Mouse (Mus musculus) neural tube, embryonic 11.5 days (tissue): ENCODE results near the gene Eloa. TPM values are rescaled to one million over a fixed set of nuclear protein-coding genes. Genes with fewer than 3 reads are reported as not detected.
A peak's percentile ranks its signal among the peaks of the same experiment; 100 is the strongest.

Experiments
- ATAC-seq: fragments of 200-750 bp; cut with Nextera tagmentation; 2 replicates; pipeline ENCODE4 v1.8.0; 2017; ENCODE audit warnings: moderate number of reproducible peaks, mild to moderate bottlenecking, moderate TSS enrichment, moderate library complexity; ENCODE audit not compliant: insufficient read depth, low FRiP score, low TSS enrichment
- DNase-seq: peaks from one replicate; pipeline ENCODE4 v3.0.0-alpha.2; 2015; ENCODE audit warnings: low spot score
- H3K27ac ChIP-seq: fragments of 300-500 bp; sonication (generic); 2 replicates; pipeline ENCODE4 v1.5.1; 2014; ENCODE audit warnings: low read depth, mild to moderate bottlenecking, low read length
- H3K27me3 ChIP-seq: fragments of 300-500 bp; sonication (generic); 2 replicates; pipeline ENCODE4 v1.6.1; 2014; ENCODE audit warnings: mild to moderate bottlenecking, low read length, mixed read lengths; ENCODE audit not compliant: control insufficient read depth, insufficient read depth
- H3K36me3 ChIP-seq: fragments of 300-500 bp; sonication (generic); 2 replicates; pipeline ENCODE4 v1.6.1; 2014; ENCODE audit warnings: mild to moderate bottlenecking, low read length, moderate library complexity, mixed read lengths; ENCODE audit not compliant: control insufficient read depth, insufficient read depth
- H3K4me1 ChIP-seq: fragments of 300-500 bp; sonication (generic); 2 replicates; pipeline ENCODE4 v1.6.1; 2014; ENCODE audit warnings: low read length, mixed read lengths; ENCODE audit not compliant: control insufficient read depth, insufficient read depth
- H3K4me2 ChIP-seq: fragments of 300-500 bp; sonication (generic); 2 replicates; pipeline ENCODE4 v1.6.1; 2014; ENCODE audit warnings: low read depth, mild to moderate bottlenecking, moderate library complexity
- H3K4me3 ChIP-seq: fragments of 300-500 bp; sonication (generic); 2 replicates; pipeline ENCODE4 v1.5.1; 2014; ENCODE audit warnings: low read depth, low read length
- H3K9ac ChIP-seq: fragments of 300-500 bp; sonication (generic); 2 replicates; pipeline ENCODE4 v1.6.1; 2014; ENCODE audit warnings: mild to moderate bottlenecking, low read length
- H3K9me3 ChIP-seq: fragments of 300-500 bp; sonication (generic); 2 replicates; pipeline ENCODE4 v1.6.1; 2016; ENCODE audit warnings: low read length; ENCODE audit not compliant: control insufficient read depth
- WGBS: fragments of 180-500 bp; shearing (Covaris S2); extraction: QIAGEN DNeasy Blood & Tissue Kit; methylation state at CpG from one replicate; pipeline ENCODE4 v1.1.7; 2014; 5-methylcytosine and 5-hydroxymethylcytosine counted together
- polyA plus RNA-seq: library from polyadenylated mRNA; unstranded; fragments of >200 nt; fragmentation: Nextera tagmentation; extraction: Ambion mirVana; gene quantifications from 2 replicates; pipeline ENCODE4 v1.2.1, GENCODE M21; 2014

The Eloa gene
- polyA plus RNA-seq, 1 experiment from 2014 or later: 45.2 TPM

DNA sequence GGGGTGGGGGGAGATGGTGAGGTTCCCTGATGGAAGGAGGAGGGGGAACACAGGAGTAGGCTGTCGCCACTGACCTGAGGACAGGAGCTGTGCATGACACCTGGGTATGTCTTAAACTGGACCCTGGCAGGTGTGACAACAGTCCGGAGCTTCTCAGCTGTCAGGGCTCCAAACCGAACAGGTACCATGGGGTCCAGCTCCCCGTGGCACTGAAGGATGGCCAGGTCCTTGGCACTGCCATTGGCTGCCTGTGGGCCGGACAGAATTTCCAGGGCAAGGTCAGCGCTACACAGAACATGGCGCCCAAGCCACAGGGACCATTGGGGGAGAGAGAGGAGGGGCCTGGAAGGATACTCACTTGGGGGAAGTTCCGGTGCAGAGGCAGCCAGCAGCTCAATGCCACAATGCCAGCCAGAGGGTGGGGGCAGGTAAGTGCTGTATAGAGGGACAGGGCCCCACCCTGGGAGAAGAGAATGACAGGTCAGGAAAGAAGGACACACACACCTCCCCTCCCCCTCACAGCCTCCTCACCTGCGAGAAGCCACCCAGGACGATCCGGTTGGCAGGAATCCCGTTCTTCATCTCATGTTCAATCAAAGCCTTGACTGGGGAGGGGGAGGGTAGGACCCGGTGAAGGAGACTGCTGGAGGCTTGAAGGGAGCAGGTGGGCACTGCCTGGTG, 52.4 kb downstream of the Eloa start:
- no peak overlapping the region for H3K4me2 ChIP-seq
- H3K36me3 ChIP-seq: peaks cover 31% of the 10 kb centered on the region
- H3K4me3 ChIP-seq: no peak overlapping the region
- H3K9me3 ChIP-seq: no peaks in the 10 kb centered on the region
- DNase-seq (no peak), ATAC-seq (no peak)
- no peaks in the 10 kb centered on the region for H3K27me3 ChIP-seq
- H3K9ac ChIP-seq: no peak overlapping the region
- 89% methylated on average over 13 of the region's 13 CpGs for WGBS
- peaks cover 13% of the 10 kb centered on the region for H3K4me1 ChIP-seq
- no peak overlapping the region for H3K27ac ChIP-seq

DNA sequence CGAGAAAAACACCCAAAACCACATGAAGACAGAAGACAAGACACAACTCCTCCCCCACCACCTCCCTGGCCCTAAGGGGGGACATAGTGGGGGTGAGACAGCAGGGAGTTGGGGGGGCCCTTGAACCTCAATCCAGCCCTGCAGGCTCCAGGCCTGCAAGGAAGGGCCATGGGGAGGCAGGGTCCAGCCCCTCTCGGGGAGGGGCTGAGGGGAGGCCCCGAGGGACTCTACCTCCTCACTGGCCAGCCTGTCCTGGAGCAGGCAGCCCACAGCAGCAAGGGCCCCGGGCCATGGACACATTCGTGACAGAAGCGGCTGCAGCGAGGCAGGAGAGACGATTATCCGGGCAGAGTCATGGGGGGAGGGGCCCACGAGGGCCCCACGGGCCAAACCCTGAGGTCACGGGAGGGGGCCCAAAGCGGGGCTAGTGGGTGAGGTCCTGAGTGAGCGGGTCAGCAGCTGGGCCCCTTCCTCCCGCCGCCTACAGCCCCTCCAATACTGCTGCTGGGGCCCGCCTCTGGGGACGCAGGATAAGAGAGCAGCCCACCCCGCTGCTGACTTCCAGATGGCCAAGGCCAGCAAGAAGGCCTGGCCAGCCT, 53.2 kb downstream of the Eloa start:
- H3K4me1 ChIP-seq: peaks cover 16% of the 10 kb centered on the region
- no peak overlapping the region for H3K4me2 ChIP-seq
- ATAC-seq (no peak), DNase-seq (no peak)
- H3K9ac ChIP-seq: no peak overlapping the region
- H3K9me3 ChIP-seq: no peaks in the 10 kb centered on the region
- no peak overlapping the region for H3K27ac ChIP-seq
- WGBS: 76% methylated on average over 17 of the region's 19 CpGs
- no peaks in the 10 kb centered on the region for H3K27me3 ChIP-seq
- no peak overlapping the region for H3K4me3 ChIP-seq
- peaks cover 31% of the 10 kb centered on the region for H3K36me3 ChIP-seq

DNA sequence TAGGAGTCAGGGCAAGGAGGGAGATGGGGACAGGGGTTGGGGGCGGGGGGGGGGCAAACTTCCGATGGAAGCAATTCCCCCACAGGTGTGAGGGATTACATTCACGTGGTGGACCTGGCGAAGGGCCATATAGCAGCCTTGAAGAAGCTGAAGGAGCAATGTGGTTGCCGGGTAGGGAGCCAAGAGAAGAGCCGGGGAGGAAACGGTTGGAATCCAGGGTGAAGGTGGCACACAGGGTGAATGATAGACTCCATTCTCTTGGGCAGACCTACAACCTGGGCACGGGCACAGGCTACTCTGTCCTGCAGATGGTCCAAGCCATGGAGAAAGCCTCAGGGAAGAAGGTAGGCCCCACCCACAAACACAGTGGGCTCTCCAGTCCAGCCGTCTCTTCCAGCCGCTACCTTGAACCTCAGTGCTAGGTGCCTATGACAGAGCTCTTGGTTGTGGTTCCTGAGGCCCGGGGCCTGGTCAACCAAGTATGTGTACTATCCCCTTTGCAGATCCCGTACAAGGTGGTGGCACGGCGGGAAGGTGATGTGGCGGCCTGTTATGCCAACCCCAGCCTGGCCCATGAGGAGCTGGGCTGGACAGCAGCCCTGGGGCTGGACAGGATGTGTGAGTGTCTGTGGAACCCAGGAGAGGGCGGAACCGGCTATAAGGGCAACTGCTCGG, 54.3 kb downstream of the Eloa start:
- Histone ChIP-seq H3K9me3 (no peaks in the 10 kb centered on the region), H3K27ac (no peak overlapping the region), H3K4me2 (no peak overlapping the region), H3K36me3 (peaks cover 31% of the 10 kb centered on the region), H3K27me3 (no peaks in the 10 kb centered on the region), H3K4me1 (peaks cover 16% of the 10 kb centered on the region), H3K4me3 (no peak overlapping the region), H3K9ac (no peak overlapping the region)
- DNase-seq (no peak), ATAC-seq (no peak)
- 89% methylated on average over 18 of the region's 18 CpGs for WGBS

DNA sequence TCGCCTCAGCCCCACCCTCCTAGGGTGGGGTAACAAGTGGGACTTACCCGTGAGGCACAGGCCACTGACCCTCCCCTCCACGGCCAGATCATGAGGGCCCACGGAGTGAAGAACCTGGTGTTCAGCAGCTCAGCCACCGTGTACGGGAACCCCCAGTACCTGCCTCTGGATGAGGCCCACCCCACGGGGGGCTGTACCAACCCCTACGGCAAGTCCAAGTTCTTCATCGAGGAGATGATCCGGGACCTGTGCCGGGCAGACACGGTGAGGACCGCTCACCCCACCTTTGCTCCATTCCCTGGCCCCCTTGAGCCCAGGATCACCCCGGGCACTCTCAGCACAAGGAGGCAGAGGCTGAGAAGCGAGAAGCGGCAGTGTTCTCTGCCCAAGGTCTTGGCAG, 55.3 kb downstream of the Eloa start:
- WGBS: 92% methylated on average over 16 of the region's 16 CpGs
- DNase-seq: no peak
- H3K9me3 ChIP-seq: no peaks in the 10 kb centered on the region
- no peak overlapping the region for H3K4me3 ChIP-seq
- peaks cover 11% of the 10 kb centered on the region for H3K4me1 ChIP-seq
- no peak for ATAC-seq
- H3K27me3 ChIP-seq: no peaks in the 10 kb centered on the region
- peaks cover 31% of the 10 kb centered on the region for H3K36me3 ChIP-seq
- H3K9ac ChIP-seq: no peak overlapping the region
- H3K4me2 ChIP-seq: no peak overlapping the region
- no peak overlapping the region for H3K27ac ChIP-seq

DNA sequence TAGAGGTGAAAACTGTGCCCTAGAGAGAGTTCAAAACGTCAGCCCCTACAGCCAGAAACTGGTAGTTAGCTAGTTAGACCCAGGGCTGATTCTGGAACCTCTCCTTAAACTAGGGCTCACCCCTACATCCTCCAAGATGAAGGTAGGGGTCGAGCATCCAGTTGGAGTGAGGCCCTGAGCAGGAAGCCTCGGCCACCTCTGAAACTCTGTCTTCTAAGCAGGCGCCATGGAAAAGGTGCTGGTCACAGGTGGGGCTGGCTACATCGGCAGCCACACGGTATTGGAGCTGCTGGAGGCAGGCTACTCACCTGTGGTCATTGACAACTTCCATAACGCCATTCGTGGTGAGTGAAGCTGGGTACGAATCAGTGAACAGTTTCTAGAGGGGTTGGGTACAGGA, 56.5 kb downstream of the Eloa start:
- ATAC-seq (no peak), DNase-seq (no peak)
- H3K4me1 ChIP-seq: peaks cover 8% of the 10 kb centered on the region
- H3K4me3 ChIP-seq: no peak overlapping the region
- no peak overlapping the region for H3K27ac ChIP-seq
- H3K27me3 ChIP-seq: no peaks in the 10 kb centered on the region
- no peak overlapping the region for H3K4me2 ChIP-seq
- no peak overlapping the region for H3K9ac ChIP-seq
- H3K36me3 ChIP-seq: peaks cover 28% of the 10 kb centered on the region
- H3K9me3 ChIP-seq: no peaks in the 10 kb centered on the region
- WGBS: 86% methylated on average over 9 of the region's 9 CpGs

DNA sequence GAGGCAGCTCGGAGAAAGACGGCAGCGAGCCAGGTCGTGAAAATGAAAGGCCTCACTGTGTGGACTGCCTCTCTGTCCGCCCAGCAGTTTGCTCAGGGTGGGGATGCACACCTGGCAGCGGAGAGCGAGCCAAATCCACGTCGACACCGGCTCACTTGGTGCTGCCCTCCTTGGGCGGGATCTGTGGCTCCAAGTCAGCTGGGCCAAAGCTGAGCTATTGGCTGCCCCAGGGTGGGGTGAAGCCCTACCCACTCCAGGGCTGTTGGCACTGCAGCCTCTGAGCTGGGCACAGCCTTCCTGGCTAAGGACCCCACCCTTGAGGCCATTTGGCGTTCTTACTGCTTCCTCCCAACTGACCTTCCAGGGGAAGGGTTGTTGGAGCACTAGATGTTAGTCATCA, 57.1 kb downstream of the Eloa start:
- DNase-seq (no peak), ATAC-seq (no peak)
- H3K4me3 ChIP-seq: peak overlapping the region; percentile 70
- H3K9ac ChIP-seq: peak overlapping the region; percentile 83
- peaks cover 23% of the 10 kb centered on the region for H3K36me3 ChIP-seq
- peaks cover 8% of the 10 kb centered on the region for H3K4me1 ChIP-seq
- no peak overlapping the region for H3K27ac ChIP-seq
- no peaks in the 10 kb centered on the region for H3K9me3 ChIP-seq
- WGBS: 5% methylated on average over 12 of the region's 12 CpGs
- no peaks in the 10 kb centered on the region for H3K27me3 ChIP-seq
- peak overlapping the region; percentile 93 for H3K4me2 ChIP-seq

DNA sequence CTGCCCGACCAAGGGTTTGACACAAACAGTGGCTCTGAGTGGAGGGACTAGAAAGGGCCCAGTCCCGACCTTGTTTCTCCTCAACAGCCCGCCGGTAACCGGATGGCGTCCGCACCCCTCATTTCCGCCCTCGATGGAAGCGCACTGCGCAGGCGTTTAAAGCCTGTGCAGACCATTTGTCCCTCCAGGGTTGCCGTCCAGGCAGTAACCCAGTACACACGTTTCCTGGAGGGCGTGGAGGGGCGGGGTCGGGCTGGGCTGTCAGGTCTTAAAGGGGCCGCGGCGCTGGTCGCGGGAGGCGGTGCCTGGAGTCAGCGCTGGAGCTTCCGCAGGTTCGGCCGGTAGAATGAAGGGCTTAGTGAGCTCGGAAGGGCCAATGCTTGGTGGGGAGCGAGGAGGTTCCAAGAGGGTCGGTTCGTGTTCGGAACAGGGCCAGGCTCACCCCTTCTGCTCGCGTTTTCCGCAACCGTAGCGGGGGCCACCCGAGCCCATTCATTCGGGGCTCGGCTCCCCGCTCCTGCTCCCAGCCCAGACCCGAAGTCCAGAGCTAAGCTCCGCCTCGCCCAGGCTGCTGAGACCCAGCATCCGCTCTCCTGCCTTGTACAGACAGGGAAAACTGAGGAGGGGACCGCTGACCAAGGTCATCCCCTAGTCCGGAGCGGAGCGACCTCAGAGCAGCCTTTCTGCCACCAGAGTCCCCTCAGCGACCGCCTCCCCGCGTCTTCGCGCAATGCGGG, 57.9 kb downstream of the Eloa start, which contains the start of gene Gale:
Gene Gale (plus strand): TSS at position 271 of the 737 bp plus-strand sequence.
- Histone ChIP-seq H3K4me3 (peak within 1 kb of the TSS; percentile 70), H3K4me1 (peaks cover 8% of the 10 kb centered on the region), H3K27ac (peak within 1 kb of the TSS; percentile 60), H3K27me3 (no peaks in the 10 kb centered on the region), H3K36me3 (peaks cover 17% of the 10 kb centered on the region), H3K9me3 (no peaks in the 10 kb centered on the region), H3K9ac (peak within 1 kb of the TSS; percentile 83), H3K4me2 (peak within 1 kb of the TSS; percentile 93)
- peak; percentile 97 for DNase-seq
- 0% methylated on average over 56 of the region's 56 CpGs for WGBS
- ATAC-seq: peak; percentile 83

DNA sequence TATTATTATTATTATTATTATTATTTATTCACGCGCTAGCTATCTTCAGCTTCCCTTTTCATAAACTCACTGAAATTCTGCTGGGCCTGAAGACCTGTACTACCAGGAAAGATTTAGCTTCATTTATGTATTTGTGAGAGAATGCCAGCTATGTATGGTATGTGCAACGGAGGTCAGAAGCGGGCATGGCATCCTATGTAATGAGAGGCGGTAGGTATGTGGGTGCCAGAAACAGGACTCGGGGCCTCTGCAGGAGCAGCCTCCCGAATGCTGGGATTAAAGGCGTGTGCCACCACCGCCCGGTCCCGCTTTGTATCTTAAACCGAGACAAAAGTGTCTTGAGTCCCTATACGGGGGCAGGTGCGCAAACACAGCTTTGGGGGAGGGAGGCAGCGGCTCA, 58.6 kb downstream of the Eloa start:
- ATAC-seq (0 out of 2 replicates have a peak, but pooled peaks have one; percentile 8), DNase-seq (no peak)
- H3K27ac ChIP-seq: peak overlapping the region; percentile 56
- no peaks in the 10 kb centered on the region for H3K27me3 ChIP-seq
- peak overlapping the region; percentile 70 for H3K4me3 ChIP-seq
- peaks cover 8% of the 10 kb centered on the region for H3K4me1 ChIP-seq
- H3K4me2 ChIP-seq: peak overlapping the region; percentile 93
- H3K36me3 ChIP-seq: peaks cover 12% of the 10 kb centered on the region
- H3K9me3 ChIP-seq: no peaks in the 10 kb centered on the region
- WGBS: 5% methylated on average over 15 of the region's 15 CpGs
- peak overlapping the region; percentile 83 for H3K9ac ChIP-seq
